Mouse (Mus musculus): Measurements from ENCODE around the gene Tcf3. TPM values are rescaled to one million over a fixed set of nuclear protein-coding genes. Genes with fewer than 3 reads are reported as not detected.

Gene Tcf3
- polyA plus RNA-seq, 1 experiment from 2014 or later = 64.4 TPM

DNA sequence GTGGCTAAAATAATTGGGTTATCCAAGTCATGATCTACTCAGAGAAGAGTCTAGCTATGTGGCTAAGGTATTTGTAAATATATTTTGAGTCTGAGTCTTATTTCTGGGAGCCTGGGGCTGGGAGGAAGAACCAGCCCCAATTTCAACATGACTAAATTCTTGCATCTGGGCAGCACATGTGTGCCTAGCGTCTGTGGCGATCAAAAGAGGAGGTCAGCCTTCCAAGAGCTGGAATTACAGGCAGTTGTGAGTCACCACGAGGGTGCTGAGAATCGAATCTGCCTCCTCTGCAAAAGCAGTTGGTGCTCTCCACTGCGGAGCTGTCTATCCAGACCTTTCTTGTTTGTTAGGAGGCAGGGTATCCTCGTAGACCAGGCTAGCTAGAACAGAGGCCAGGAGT lies 67.7 kb downstream of the Tcf3 start:
- H3K27ac ChIP-seq (ENCODE audit: low read depth, low read length) = no peak overlapping the region
- H3K36me3 ChIP-seq (ENCODE audit: control insufficient read depth, insufficient read depth, low read length) = no peaks in the 10 kb centered on the region
- H3K4me1 ChIP-seq (ENCODE audit: control insufficient read depth, insufficient read depth, low read length) = peaks cover 2% of the 10 kb centered on the region; the same call in 1 of the 2 replicates
- ATAC-seq (no peak), DNase-seq (ENCODE audit: low spot score) (no peak)
- no peak overlapping the region for H3K4me2 ChIP-seq (ENCODE audit: low read length)
- H3K9me3 ChIP-seq (replicated peaks; ENCODE audit: control insufficient read depth, low read length) = no peaks in the 10 kb centered on the region
- no peak overlapping the region for H3K9ac ChIP-seq (ENCODE audit: low read length)
- H3K27me3 ChIP-seq (replicated peaks; ENCODE audit: control insufficient read depth, insufficient read depth, low read length) = no peaks in the 10 kb centered on the region
- WGBS = 69% methylated on average over 6 of the region's 6 CpGs
- no peak overlapping the region for H3K4me3 ChIP-seq (ENCODE audit: low read depth, low read length)

- H3K27me3 ChIP-seq (replicated peaks; ENCODE audit: control insufficient read depth, insufficient read depth, low read length) = peaks cover 4% of the 10 kb centered on the region; the same call in 1 of the 2 replicates
These were observed 69.7 kb downstream of the Tcf3 start for GRCm38 (mm10) chr10:80363734-80364133.

More at GRCm38 (mm10) chr10:80363734-80364133, 69.7 kb downstream of the Tcf3 start:
- DNase-seq (ENCODE audit: low spot score) (no peak), ATAC-seq (no peak)
- Histone ChIP-seq H3K9me3 (replicated peaks; ENCODE audit: control insufficient read depth, low read length) (no peaks in the 10 kb centered on the region), H3K4me1 (ENCODE audit: control insufficient read depth, insufficient read depth, low read length) (peaks cover 2% of the 10 kb centered on the region; the same call in 1 of the 2 replicates), H3K27ac (ENCODE audit: low read depth, low read length) (no peak overlapping the region), H3K4me3 (ENCODE audit: low read depth, low read length) (no peak overlapping the region), H3K36me3 (ENCODE audit: control insufficient read depth, insufficient read depth, low read length) (no peaks in the 10 kb centered on the region), H3K9ac (ENCODE audit: low read length) (no peak overlapping the region), H3K4me2 (ENCODE audit: low read length) (no peak overlapping the region)
- 32% methylated on average over 6 of the region's 6 CpGs for WGBS

Small RNAs within 50 kb of the gene (microRNA-seq; reads per million reads assigned to microRNA genes)
- not detected for gene Gm22721

Other genes with a start within 250 kb of the Tcf3 start
- gene Mum1, start 207.2 kb downstream of the Tcf3 start, polyA plus RNA-seq (2014; fragmentation: Nextera tagmentation; extraction: Ambion mirVana) = 39.6 and 42.4 TPM in 2 replicates
- 269 and 351 TPM in 2 replicates for gene Ndufs7, start 184.5 kb downstream of the Tcf3 start, polyA plus RNA-seq (2014; fragmentation: Nextera tagmentation; extraction: Ambion mirVana)
- gene Gamt, start 172.6 kb downstream of the Tcf3 start, polyA plus RNA-seq (2014; fragmentation: Nextera tagmentation; extraction: Ambion mirVana) = 18.7 and 21.0 TPM in 2 replicates
- 44.5 and 46.0 TPM in 2 replicates for gene Dazap1, start 172.2 kb downstream of the Tcf3 start, polyA plus RNA-seq (2014; fragmentation: Nextera tagmentation; extraction: Ambion mirVana)
- 694 and 922 TPM in 2 replicates for gene Rps15, start 141.2 kb downstream of the Tcf3 start, polyA plus RNA-seq (2014; fragmentation: Nextera tagmentation; extraction: Ambion mirVana)
- gene Apc2, start 137.7 kb downstream of the Tcf3 start, polyA plus RNA-seq (2014; fragmentation: Nextera tagmentation; extraction: Ambion mirVana) = 154 and 213 TPM in 2 replicates
- 39.2 and 40.8 TPM in 2 replicates for gene 2310011J03Rik, start 113.1 kb downstream of the Tcf3 start, polyA plus RNA-seq (2014; fragmentation: Nextera tagmentation; extraction: Ambion mirVana)
- gene Pcsk4, start 104.1 kb downstream of the Tcf3 start, polyA plus RNA-seq (2014; fragmentation: Nextera tagmentation; extraction: Ambion mirVana) = 1.6 and 2.4 TPM in 2 replicates
- gene Reep6, start 103.7 kb downstream of the Tcf3 start, polyA plus RNA-seq (2014; fragmentation: Nextera tagmentation; extraction: Ambion mirVana) = 2.3 and 2.7 TPM in 2 replicates
- 0.48 and 0.52 TPM in 2 replicates for gene Adamtsl5, start 85.2 kb downstream of the Tcf3 start, polyA plus RNA-seq (2014; fragmentation: Nextera tagmentation; extraction: Ambion mirVana)
- gene Plk5, start 77.2 kb downstream of the Tcf3 start, polyA plus RNA-seq (2014; fragmentation: Nextera tagmentation; extraction: Ambion mirVana) = 1.2 and 1.9 TPM in 2 replicates
- gene Mex3d, start 46.0 kb downstream of the Tcf3 start, polyA plus RNA-seq (2014; fragmentation: Nextera tagmentation; extraction: Ambion mirVana) = 16.9 and 17.8 TPM in 2 replicates
- gene Mbd3, start 34.1 kb downstream of the Tcf3 start, polyA plus RNA-seq (2014; fragmentation: Nextera tagmentation; extraction: Ambion mirVana) = 216 and 221 TPM in 2 replicates
- 628 and 893 TPM in 2 replicates for gene Uqcr11, start 26.8 kb downstream of the Tcf3 start, polyA plus RNA-seq (2014; fragmentation: Nextera tagmentation; extraction: Ambion mirVana)
- 0.28 and 0.34 TPM in 2 replicates for gene Onecut3, start 61.2 kb upstream of the Tcf3 start, polyA plus RNA-seq (2014; fragmentation: Nextera tagmentation; extraction: Ambion mirVana)
- 0.30 and 0.33 TPM in 2 replicates for gene Atp8b3, start 105.5 kb upstream of the Tcf3 start, polyA plus RNA-seq (2014; fragmentation: Nextera tagmentation; extraction: Ambion mirVana)
- gene Rexo1, start 127.9 kb upstream of the Tcf3 start, polyA plus RNA-seq (2014; fragmentation: Nextera tagmentation; extraction: Ambion mirVana) = 22.3 and 28.8 TPM in 2 replicates
- gene Klf16, start 143.7 kb upstream of the Tcf3 start, polyA plus RNA-seq (2014; fragmentation: Nextera tagmentation; extraction: Ambion mirVana) = 6.2 and 6.6 TPM in 2 replicates
- 118 and 126 TPM in 2 replicates for gene Abhd17a, start 156.7 kb upstream of the Tcf3 start, polyA plus RNA-seq (2014; fragmentation: Nextera tagmentation; extraction: Ambion mirVana)
- 57.7 and 61.9 TPM in 2 replicates for gene Scamp4, start 169.2 kb upstream of the Tcf3 start, polyA plus RNA-seq (2014; fragmentation: Nextera tagmentation; extraction: Ambion mirVana)
- 3.6 and 7.4 TPM in 2 replicates for gene Adat3, start 169.2 kb upstream of the Tcf3 start, polyA plus RNA-seq (2014; fragmentation: Nextera tagmentation; extraction: Ambion mirVana)
- 1.1 and 1.6 TPM in 2 replicates for gene Gm49322, start 172.4 kb upstream of the Tcf3 start, polyA plus RNA-seq (2014; fragmentation: Nextera tagmentation; extraction: Ambion mirVana)
- gene Csnk1g2, start 189.2 kb upstream of the Tcf3 start, polyA plus RNA-seq (2014; fragmentation: Nextera tagmentation; extraction: Ambion mirVana) = 35.9 and 49.2 TPM in 2 replicates
- 42.6 and 52.2 TPM in 2 replicates for gene Btbd2, start 223.4 kb upstream of the Tcf3 start, polyA plus RNA-seq (2014; fragmentation: Nextera tagmentation; extraction: Ambion mirVana)
- 43.1 and 49.1 TPM in 2 replicates for gene Mknk2, start 244.5 kb upstream of the Tcf3 start, polyA plus RNA-seq (2014; fragmentation: Nextera tagmentation; extraction: Ambion mirVana)

Measured in forebrain, embryonic 14.5 days (tissue).